Mouse (Mus musculus) MN1 (cell line): Measurements from ENCODE around the gene Igf1r.
A peak's percentile ranks its signal among the peaks of the same experiment; 100 is the strongest.

Experiments used
- DNase-seq: peaks from one replicate; pipeline ENCODE4 v3.0.0-alpha.2; 2016; ENCODE audit warnings: low spot score

Igf1r gene

DNA sequence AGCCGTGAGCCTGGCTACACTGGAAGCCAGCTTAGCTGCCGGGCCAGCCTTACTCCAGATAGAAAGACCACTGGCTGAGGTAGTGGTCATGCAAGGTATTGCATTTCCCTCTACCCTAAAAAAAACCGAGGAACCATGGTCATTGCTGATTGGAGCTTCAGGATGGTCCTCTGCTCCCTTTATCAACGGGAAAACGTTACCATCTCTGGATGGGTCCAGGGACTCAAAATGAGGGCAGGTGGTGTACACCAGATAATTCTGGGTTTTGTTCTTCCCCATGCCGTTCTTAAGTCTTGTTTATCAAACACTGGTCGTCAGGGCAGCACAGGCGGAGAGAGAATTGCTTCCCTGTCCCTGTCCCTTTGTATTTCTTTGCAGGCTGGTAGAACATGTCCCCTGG lies 57.0 kb downstream of the Igf1r start:
- DNase-seq: no peak

DNA sequence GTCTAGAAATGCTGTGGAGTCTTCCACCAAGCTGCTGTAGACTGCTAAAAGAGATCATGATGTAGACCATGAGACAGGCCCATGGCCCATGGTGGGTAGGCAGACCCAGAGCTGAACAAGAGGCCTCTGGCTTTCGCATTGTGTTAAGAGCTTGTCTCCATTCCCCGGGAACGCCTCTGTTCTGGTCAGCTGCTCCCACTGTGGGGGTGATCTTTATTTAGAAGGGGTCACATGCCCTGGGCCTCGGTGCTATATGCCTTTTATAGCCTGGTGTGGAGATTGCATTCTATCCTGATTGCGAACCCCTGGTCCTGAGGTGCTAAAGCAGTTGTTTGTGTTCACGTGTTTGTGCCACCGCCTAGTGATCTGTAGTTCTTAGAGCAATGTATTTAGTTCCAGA lies 57.5 kb downstream of the Igf1r start:
- no peak for DNase-seq

GRCm38 (mm10) chr7:68010802-68011201 lies 58.2 kb downstream of the Igf1r start:
- DNase-seq: no peak

GRCm38 (mm10) chr7:68011385-68012122 lies 58.9 kb downstream of the Igf1r start:
- no peak for DNase-seq

- no peak for DNase-seq
Measured at GRCm38 (mm10) chr7:68012123-68012474, 59.5 kb downstream of the Igf1r start.

GRCm38 (mm10) chr7:68014495-68014894 lies 61.9 kb downstream of the Igf1r start:
- no peak for DNase-seq

DNA sequence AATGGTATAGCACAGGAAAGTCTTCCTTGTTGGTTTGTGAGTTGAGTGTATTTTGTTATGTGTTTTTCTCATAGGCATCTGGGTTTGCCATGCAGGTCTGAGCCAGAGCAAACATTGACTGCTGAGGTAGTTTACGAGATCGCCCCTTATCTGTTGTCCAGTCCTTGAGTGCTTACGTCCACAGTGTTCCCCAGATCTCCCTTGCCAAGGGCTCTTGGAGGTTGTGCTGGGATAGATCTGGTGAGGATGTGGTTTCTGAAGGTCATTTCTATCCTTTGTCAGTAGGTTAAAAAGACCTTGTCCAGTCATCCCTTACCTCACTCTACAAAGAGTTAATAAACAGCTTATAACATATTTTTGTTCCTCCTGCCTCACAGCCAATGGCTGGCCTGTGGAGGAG lies 62.8 kb downstream of the Igf1r start:
- no peak for DNase-seq

GRCm38 (mm10) chr7:68018038-68018437 lies 65.4 kb downstream of the Igf1r start:
- no peak for DNase-seq

- DNase-seq: no peak
Measured at GRCm38 (mm10) chr7:68020556-68020955, 67.9 kb downstream of the Igf1r start.

DNA sequence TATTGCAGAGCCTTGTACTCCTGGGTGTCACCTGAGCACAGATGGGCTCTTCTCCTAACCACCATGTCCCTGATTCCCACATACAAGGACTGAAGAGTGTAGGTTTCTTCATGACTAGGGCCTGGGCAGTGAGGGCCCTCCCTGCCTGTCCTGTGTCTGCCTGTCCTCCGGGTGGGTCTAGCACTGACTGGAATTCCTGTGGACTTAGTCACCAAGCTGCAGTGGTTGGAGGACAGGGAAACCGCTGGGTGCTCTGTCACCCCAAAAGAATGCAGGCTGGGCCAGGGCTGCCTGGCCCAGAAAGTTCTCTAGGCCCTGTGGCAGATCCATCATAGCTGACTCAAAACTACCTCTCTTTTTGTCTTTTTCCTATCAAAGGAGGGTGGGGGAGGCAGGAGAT lies 69.1 kb downstream of the Igf1r start:
- DNase-seq: no peak

DNA sequence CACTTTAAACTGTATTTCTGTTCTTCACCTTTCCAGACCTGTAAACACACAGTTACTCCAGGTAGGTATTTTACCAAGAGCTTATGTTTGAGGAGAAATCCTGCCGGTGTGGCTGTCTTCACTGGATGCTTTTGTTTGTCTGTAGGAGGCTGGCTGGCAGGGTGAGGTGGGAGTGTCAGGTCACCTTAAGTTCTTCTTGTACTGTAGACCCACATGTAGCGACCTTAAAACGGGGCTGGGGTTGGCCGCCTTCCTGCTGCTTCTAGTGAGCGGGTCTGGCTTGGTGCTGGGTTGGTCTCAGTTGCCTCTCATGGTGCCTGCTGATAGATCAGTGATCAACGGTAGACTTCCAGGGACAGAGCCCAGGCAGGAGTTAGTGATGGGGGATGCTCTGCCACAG lies 69.6 kb downstream of the Igf1r start:
- DNase-seq: no peak

- no peak for DNase-seq
Measured at GRCm38 (mm10) chr7:68023882-68024281, 71.3 kb downstream of the Igf1r start.

DNA sequence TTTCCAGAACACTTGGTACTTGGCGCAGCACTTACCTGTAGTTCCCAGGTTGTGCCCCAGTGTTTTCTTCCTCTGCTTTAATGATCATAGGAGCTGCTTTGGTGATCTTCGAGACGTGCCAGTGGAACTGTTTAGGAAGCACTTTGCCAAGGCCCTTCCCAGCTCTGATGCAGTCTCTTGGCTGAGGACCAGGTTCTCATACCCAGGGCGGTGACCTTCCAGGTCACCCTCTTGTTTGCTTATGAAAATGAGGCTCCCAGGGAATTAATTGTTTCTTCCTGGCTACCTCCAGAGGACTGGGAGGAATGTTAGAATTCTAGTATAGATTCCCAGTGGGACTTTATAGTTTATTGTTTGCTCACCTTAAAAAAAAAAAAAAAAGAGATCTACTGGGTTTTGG lies 72.0 kb downstream of the Igf1r start:
- DNase-seq: no peak

- DNase-seq: no peak
Measured at GRCm38 (mm10) chr7:68025396-68025795, 72.8 kb downstream of the Igf1r start.

DNA sequence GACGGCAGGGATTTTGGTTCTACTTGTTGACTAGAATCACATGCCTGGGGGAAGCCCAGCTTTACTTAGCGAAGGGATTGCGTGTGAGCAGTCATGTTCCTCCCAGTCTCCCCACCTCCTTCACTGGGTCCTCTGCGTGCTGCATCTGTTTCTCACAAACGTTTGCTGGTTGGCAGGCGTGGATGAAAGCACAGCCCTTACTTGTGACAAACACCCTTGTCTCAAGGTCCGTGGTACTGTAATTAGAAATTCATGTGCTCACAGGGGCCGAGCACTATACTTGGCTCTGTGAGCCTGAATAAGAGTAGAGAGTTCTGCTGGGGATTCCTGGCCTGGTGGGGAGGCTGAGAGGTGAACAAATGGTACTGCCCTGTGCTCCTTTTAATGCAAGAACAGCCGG lies 73.4 kb downstream of the Igf1r start:
- no peak for DNase-seq

- DNase-seq: no peak
Measured at GRCm38 (mm10) chr7:68028167-68028566, 75.5 kb downstream of the Igf1r start.

DNA sequence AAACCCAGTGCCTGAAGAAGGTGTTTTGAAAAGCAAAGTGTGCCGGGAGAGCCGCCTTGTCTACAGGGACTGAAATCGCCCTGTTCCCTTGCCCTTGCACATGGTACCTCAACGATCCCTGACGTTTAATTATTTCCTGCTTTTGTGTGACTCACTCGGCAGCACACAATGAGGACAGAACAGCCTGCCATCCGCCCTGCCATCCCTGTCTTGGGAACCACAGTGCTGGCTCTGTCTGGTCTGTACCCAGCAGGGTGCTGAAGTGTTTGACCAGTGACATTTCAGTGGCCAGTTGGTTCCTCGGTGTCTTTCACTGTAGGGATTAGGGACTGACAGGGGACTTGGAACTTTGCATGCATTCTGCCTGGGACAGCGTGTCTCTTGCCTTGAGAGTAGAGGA lies 78.2 kb downstream of the Igf1r start:
- DNase-seq: peak; percentile 67

- peak; percentile 31 for DNase-seq
Measured at GRCm38 (mm10) chr7:68036527-68036926, 83.9 kb downstream of the Igf1r start.

DNA sequence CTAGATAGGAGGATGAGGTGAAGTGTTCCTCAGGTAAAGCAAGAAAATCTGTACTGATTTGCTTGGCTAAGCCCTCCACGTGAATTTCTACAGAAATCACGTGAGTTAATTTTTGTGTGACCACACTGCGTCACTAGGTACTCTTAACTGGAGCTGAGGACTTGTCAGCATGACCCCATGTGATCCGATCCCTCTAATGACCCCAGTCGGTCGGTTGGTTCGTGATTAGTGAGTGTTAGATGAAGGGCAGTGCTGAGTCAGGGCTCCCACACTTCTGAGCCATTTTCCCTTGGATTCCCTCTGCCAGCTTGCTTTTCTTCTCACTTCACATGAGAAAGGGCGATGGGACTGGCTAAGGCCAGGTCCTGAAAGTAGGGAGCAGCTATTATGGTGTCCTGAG lies 86.2 kb downstream of the Igf1r start:
- DNase-seq: no peak

DNA sequence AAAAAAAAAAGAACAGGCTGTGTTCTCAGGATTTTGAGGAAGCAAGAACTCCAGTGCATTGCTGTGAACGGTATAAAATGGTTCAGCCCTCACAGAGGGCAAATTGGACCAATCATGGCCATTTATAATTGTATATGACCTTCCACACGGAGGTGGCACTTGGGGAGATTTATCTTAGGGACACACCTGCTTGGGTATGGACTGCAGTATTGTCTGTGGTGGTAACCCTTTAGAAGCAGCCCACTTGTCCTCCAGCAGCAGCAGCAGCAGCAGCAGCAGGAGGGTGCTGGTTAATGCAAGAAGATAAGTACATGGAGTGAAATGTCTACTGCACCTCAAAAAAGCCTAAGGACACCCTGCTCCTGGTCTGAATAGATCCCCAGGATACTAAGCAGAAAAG lies 86.9 kb downstream of the Igf1r start:
- DNase-seq: no peak

GRCm38 (mm10) chr7:68044621-68045020 lies 92.0 kb downstream of the Igf1r start:
- DNase-seq: no peak

DNA sequence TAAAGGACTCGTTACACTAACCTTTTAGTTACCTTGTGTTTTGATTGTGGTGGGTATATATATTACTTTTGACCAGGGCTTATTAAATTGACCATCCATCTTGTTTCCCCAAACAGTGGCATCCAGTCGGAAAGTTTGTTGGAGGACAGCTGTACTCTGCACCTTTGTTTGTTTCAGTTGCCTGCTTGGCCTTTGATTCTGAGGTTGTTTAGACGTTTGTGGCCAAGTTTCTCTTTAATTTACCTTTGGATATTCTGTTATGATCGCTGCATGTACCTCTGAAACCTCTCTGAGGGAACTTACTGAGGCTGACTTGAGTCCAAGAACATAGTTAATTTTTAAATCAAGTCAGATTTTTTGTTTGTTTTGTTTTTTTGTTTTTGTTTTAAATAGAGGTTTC lies 94.5 kb downstream of the Igf1r start:
- no peak for DNase-seq

- DNase-seq: no peak
Measured at GRCm38 (mm10) chr7:68048532-68048931, 95.9 kb downstream of the Igf1r start.

DNA sequence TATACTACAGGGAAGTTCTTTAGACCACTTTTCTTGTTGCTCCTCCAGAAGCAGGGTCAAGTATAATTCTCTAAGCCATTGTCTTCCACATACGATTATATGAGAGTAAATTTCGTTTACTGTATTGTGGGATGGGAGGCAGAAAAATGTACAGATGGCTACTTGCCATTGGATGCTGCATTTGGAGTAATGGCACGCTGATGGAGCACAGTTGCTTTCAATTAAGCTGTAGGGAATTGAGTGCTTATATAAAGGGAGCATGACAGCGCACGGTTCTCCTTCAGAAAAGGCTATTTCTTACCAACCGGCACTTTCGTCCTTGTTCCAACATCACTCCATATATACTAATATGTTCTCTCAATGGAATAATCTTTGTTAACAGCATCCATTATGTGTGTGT lies 96.4 kb downstream of the Igf1r start:
- no peak for DNase-seq
